Mouse (Mus musculus) liver, embryonic 14.5 days (tissue): ENCODE measurements around the gene Mapkapk2.

Experiments used
- CTCF ChIP-seq: IDR thresholded peaks from 2 replicates; pipeline ENCODE4 v1.5.1; 2016; ENCODE audit warnings: antibody characterized with exemption, low read depth, control low read depth
- EP300 ChIP-seq: IDR thresholded peaks from 2 replicates; pipeline ENCODE4 v1.6.1; 2016; ENCODE audit warnings: antibody characterized with exemption, low read depth

GRCm38 (mm10) chr1:131112576-131112975 is 14.9 kb upstream of the Mapkapk2 start:
- TF ChIP-seq CTCF (peak; percentile 32; the same call in 1 of the 2 replicates), EP300 (no peak)
